Mouse (Mus musculus) hindbrain, postnatal 0 days (tissue): ENCODE results near the gene Bend4. TPM values are rescaled to one million over a fixed set of nuclear protein-coding genes. Genes with fewer than 3 reads are reported as not detected.

Experiments
- ATAC-seq: fragments of 200-750 bp; cut with Nextera tagmentation; 2 replicates; pipeline ENCODE4 v1.8.0; 2017; ENCODE audit warnings: mild to moderate bottlenecking, moderate TSS enrichment, moderate library complexity
- DNase-seq: peaks from one replicate; pipeline ENCODE4 v3.0.0-alpha.2; 2015; ENCODE audit warnings: low spot score
- H3K27ac ChIP-seq: fragments of 300-500 bp; sonication (generic); 2 replicates; pipeline ENCODE4 v1.5.1; 2014; ENCODE audit warnings: mild to moderate bottlenecking
- H3K27me3 ChIP-seq: fragments of 300-500 bp; sonication (generic); 2 replicates; pipeline ENCODE4 v1.6.1; 2014; ENCODE audit warnings: low read length, mixed read lengths; ENCODE audit not compliant: insufficient read depth
- H3K36me3 ChIP-seq: fragments of 300-500 bp; sonication (generic); 2 replicates; pipeline ENCODE4 v1.6.1; 2014; ENCODE audit warnings: low read length, mixed read lengths; ENCODE audit not compliant: insufficient read depth
- H3K4me1 ChIP-seq: fragments of 300-500 bp; sonication (generic); 2 replicates; pipeline ENCODE4 v1.6.1; 2014; ENCODE audit warnings: antibody characterized with exemption, low read length, mixed read lengths; ENCODE audit not compliant: insufficient read depth
- H3K4me2 ChIP-seq: fragments of 300-500 bp; sonication (generic); 2 replicates; pipeline ENCODE4 v1.6.1; 2014; ENCODE audit warnings: low read depth, mild to moderate bottlenecking, low read length, moderate library complexity, mixed read lengths
- H3K4me3 ChIP-seq: fragments of 300-500 bp; sonication (generic); 2 replicates; pipeline ENCODE4 v1.5.1; 2014; ENCODE audit warnings: low read length
- H3K9ac ChIP-seq: fragments of 300-500 bp; sonication (generic); replicated peaks from 2 replicates; pipeline ENCODE4 v1.6.1; 2014; ENCODE audit warnings: mild to moderate bottlenecking, low read length, moderate library complexity, mixed read lengths
- H3K9me3 ChIP-seq: fragments of 300-500 bp; sonication (generic); 2 replicates; pipeline ENCODE4 v1.6.1; 2016; ENCODE audit warnings: low read length, mixed read lengths
- CTCF ChIP-seq: IDR thresholded peaks from 2 replicates; pipeline ENCODE4 v1.5.1; 2016; ENCODE audit warnings: antibody characterized with exemption, control low read depth, low read depth
- WGBS: fragments of 180-500 bp; shearing (Covaris S2); extraction: QIAGEN DNeasy Blood & Tissue Kit; methylation state at CpG from one replicate; pipeline ENCODE4 v1.1.7; 2014; 5-methylcytosine and 5-hydroxymethylcytosine counted together
- polyA plus RNA-seq: library from polyadenylated mRNA; unstranded; fragments of >200 nt; fragmentation: Nextera tagmentation; extraction: Ambion mirVana; gene quantifications from 2 replicates; pipeline ENCODE4 v1.2.1, GENCODE M21; 2015
- total RNA-seq: library from RNA; depleted of rRNA; stranded (reverse); fragments of >200 nt; gene quantifications from 2 replicates; pipeline ENCODE4 v1.2.3, GENCODE M21; 2014; rRNA removed

Gene Bend4
- total RNA-seq, result 12.1 and 12.8 TPM in 2 replicates
- polyA plus RNA-seq, result 8.1 and 8.5 TPM in 2 replicates

DNA sequence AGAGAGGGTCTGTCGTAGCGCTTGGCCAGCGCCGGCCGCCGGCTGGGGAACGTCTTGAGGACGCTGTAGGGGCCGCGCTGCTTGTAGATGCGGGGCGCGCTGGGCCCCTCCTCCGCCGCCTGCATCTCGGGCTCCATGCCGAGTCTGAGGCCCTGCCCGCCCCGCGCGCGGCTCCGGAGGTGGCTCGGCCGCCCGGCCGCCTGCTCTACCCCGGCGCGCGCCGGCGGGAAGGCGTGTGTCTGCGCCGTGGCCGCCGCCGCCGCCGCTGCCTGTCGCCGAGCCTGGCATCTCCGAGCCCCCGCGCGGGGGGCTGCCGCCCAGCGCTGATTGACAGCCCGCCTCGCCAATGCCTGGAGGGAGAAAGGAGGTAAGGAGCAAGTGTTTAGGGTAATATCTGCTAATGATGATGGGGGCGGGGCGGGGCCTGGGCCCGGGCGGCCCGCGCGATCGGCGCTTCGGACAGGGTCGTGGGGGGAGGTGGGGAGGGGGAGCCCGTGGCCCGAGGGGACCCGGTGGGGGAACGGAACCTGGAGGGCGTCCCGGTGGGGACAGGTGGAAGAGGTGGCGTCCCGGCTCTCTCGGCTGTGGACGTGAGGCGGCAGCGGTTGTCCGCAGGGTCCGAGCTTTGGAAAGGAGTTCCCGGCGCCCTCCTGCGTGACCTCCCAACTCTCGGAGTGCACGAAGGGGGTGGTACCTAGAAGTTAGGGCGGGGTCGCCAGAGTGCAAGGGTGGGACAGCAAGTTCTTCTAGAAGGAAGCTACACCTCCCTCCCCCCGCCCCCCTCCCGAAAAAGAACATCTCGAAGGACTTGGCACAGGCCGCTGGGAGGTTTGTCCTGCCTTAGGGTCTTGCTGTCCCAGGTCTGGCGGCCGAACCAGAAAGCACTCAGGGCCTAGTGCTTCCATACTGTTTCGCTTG, at the start of gene Bend4:
TSS of gene Bend4 (minus strand) at position 868 of the 918 bp plus-strand sequence.
- Histone ChIP-seq H3K4me3 (peak within 1 kb of the TSS; percentile 75), H3K27me3 (no peaks in the 10 kb centered on the region), H3K9ac (peak within 1 kb of the TSS; percentile 72), H3K36me3 (no peaks in the 10 kb centered on the region), H3K9me3 (no peaks in the 10 kb centered on the region), H3K27ac (peak within 1 kb of the TSS; percentile 73), H3K4me1 (0 out of 2 replicates have a peak, but pooled peaks cover 4% of the 10 kb centered on the region), H3K4me2 (peak within 1 kb of the TSS; percentile 82)
- DNase-seq (peak; percentile 91), ATAC-seq (peak; percentile 79)
- no peak for TF ChIP-seq CTCF
- 3% methylated on average over 81 of the region's 90 CpGs for WGBS

DNA sequence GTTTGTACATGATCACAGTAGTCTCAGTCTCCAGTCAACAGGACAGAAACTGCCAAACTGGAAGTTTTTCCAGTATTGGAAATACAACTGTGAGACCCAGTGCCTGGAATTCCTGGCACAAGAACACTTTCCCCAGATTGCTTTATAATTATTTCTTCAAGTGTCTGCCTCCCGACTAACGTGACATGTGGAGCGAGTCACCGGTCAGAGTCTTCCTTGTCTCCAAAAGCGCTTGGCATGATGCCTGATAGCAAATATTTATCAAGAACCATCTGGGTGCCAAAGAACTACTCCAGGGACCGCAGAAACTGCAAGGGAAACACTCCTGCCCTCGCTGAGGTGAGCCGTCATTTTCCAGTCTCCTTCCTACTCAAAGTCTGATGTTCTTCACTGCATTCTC, 45.6 kb upstream of the Bend4 start:
- ATAC-seq, result no peak
- no peak for TF ChIP-seq CTCF
- H3K36me3 ChIP-seq, result no peaks in the 10 kb centered on the region
- no peaks in the 10 kb centered on the region for H3K9me3 ChIP-seq
- peak; percentile 53 for DNase-seq
- 25% methylated on average over 8 of the region's 8 CpGs for WGBS
- no peak overlapping the region for H3K9ac ChIP-seq
- no peak overlapping the region for H3K27ac ChIP-seq
- H3K4me3 ChIP-seq, result no peak overlapping the region
- H3K4me2 ChIP-seq, result no peak overlapping the region
- no peaks in the 10 kb centered on the region for H3K27me3 ChIP-seq
- no peaks in the 10 kb centered on the region for H3K4me1 ChIP-seq

DNA sequence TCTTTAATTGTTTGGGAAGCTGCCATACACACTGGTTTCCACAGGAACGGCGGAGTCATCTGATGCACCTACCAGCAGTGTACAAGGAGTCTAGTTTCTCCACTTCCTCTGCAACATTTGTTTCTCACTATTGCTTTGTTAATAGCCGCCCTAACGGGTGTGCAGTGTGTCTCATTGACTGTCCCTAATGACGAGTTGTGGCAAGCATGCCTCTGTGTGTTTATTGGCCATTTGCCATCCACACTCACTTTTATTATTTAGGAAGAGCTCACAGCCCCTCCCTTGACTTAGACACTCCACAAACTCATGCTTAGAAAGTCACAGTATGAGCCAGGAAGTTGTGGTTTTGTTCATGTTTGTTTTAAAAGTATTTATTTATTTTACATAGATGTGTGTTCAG, 45.0 kb upstream of the Bend4 start:
- TF ChIP-seq CTCF, result no peak
- peak; percentile 33 for DNase-seq
- no peaks in the 10 kb centered on the region for H3K9me3 ChIP-seq
- H3K4me3 ChIP-seq, result no peak overlapping the region
- H3K4me1 ChIP-seq, result no peaks in the 10 kb centered on the region
- no peak overlapping the region for H3K4me2 ChIP-seq
- H3K27me3 ChIP-seq, result no peaks in the 10 kb centered on the region
- WGBS, result 41% methylated on average over 5 of the region's 5 CpGs
- no peak; the same call in 1 of the 2 replicates for ATAC-seq
- no peaks in the 10 kb centered on the region for H3K36me3 ChIP-seq
- no peak overlapping the region for H3K27ac ChIP-seq
- H3K9ac ChIP-seq, result no peak overlapping the region

DNA sequence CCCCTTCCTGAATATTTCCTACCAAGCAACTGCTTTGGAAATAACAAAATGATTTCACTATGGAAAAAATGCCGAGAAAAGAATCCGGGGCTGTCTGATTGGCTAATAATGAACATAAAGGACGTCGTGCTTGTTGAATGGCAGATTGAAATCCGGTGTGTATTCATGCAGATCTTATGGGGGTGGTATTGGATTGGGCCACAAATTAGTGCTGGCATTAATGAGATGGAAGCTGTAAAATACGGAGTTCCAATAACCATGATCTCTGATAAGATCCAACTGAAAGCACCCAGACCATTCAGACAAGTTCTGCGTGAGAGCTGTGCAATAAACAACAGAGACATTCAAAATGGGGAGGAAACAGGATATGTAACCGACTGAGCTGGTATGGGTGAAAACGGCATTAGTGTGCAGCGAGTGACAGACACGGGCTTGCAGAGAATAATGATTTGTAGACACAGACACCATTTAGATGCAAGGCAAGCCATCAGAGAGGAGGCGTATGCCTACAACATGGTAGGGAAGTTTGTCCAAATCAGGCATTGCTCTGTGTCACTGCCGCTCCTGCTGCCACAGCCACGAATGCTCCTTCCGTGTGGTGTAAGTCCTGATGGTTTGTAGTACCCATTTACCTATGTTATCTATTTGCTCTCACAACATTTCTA, 38.9 kb upstream of the Bend4 start:
- TF ChIP-seq CTCF, result no peak
- no peaks in the 10 kb centered on the region for H3K27me3 ChIP-seq
- no peak for DNase-seq
- H3K4me1 ChIP-seq, result no peaks in the 10 kb centered on the region
- peak overlapping the region; percentile 10; the same call in 1 of the 2 replicates for H3K4me2 ChIP-seq
- no peak overlapping the region for H3K4me3 ChIP-seq
- H3K9me3 ChIP-seq, result no peaks in the 10 kb centered on the region
- no peak overlapping the region for H3K27ac ChIP-seq
- 58% methylated on average over 15 of the region's 15 CpGs for WGBS
- no peak overlapping the region for H3K9ac ChIP-seq
- ATAC-seq, result peak; percentile 76
- no peaks in the 10 kb centered on the region for H3K36me3 ChIP-seq

DNA sequence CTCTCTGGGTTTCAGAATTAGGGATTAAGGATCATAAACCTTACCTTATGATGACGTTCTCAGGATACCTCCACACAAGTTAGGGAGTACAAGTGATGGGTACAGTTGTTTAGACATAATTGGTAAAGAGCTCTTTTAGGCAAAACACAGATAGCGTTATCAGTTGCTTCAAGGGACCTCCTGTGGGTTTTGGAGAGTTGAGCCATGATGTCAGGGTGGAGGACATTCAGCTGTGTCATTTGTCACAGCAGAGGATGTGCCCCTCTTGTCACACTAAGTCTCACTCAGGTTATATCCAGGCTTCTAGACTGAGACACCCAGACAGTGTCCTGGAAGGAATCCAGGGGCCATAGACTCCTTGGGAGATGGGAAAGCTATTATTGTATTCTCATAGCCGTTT, 36.8 kb upstream of the Bend4 start:
- no peak for TF ChIP-seq CTCF
- no peak for DNase-seq

DNA sequence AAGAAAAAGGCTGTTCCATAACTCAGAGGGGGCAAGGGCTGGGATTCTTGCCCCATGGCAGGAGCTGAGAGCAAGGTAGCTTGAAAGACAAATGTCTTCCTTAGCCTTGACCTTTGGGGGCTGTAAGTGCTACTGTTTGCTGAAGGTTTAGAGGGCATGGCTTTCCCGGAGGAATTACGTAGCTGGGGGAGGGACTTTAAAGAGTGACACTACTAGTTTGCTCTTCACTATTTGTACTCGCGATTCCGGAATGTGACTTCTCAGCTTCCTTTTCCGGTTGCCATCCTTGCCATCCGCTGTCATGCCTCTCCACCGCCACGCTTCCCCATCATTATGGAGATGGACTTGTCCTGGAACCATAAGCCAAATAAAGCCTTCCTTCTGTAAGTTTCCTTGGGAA, 35.5 kb upstream of the Bend4 start:
- H3K4me3 ChIP-seq, result no peak overlapping the region
- H3K9ac ChIP-seq, result no peak overlapping the region
- ATAC-seq (no peak), DNase-seq (no peak)
- WGBS, result 97% methylated on average over 9 of the region's 9 CpGs
- H3K4me1 ChIP-seq, result no peaks in the 10 kb centered on the region
- H3K27ac ChIP-seq, result no peak overlapping the region
- H3K27me3 ChIP-seq, result no peaks in the 10 kb centered on the region
- H3K4me2 ChIP-seq, result no peak overlapping the region
- TF ChIP-seq CTCF, result no peak
- no peaks in the 10 kb centered on the region for H3K36me3 ChIP-seq
- no peaks in the 10 kb centered on the region for H3K9me3 ChIP-seq

More for the DNA sequence above, 36.8 kb upstream of the Bend4 start:
- Histone ChIP-seq H3K4me3 (no peak overlapping the region), H3K9me3 (no peaks in the 10 kb centered on the region), H3K27me3 (no peaks in the 10 kb centered on the region), H3K9ac (no peak overlapping the region), H3K36me3 (no peaks in the 10 kb centered on the region), H3K4me2 (no peak overlapping the region), H3K27ac (no peak overlapping the region), H3K4me1 (no peaks in the 10 kb centered on the region)
- WGBS, result 76% methylated on average over 3 of the region's 3 CpGs
- ATAC-seq, result no peak

DNA sequence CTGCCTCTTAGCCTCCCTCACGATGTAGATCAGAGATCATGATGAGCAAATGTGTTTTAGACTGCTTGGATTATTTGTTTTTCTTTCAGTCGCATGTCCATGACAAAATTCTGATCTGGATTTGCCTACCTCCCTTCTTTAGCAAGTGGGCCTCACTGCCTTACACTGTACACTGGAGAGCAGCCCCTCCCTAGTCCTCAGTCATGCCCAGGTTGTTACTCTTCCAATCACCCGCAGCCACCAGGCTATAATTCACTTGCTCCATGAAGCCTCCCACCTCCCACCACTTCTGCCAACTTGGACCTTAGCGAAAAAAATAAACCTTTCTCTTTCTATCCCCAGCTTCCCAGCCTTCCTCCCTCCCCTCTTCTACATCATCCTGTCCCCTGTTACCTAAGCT, 34.2 kb upstream of the Bend4 start:
- ATAC-seq, result no peak
- H3K27me3 ChIP-seq, result no peaks in the 10 kb centered on the region
- no peak overlapping the region for H3K27ac ChIP-seq
- no peaks in the 10 kb centered on the region for H3K9me3 ChIP-seq
- H3K9ac ChIP-seq, result no peak overlapping the region
- no peak overlapping the region for H3K4me2 ChIP-seq
- H3K36me3 ChIP-seq, result no peaks in the 10 kb centered on the region
- no peak overlapping the region for H3K4me3 ChIP-seq
- TF ChIP-seq CTCF, result no peak
- no peaks in the 10 kb centered on the region for H3K4me1 ChIP-seq
- WGBS, result 81% methylated on average over 4 of the region's 4 CpGs
- no peak for DNase-seq
